In the genomic region with DNA sequence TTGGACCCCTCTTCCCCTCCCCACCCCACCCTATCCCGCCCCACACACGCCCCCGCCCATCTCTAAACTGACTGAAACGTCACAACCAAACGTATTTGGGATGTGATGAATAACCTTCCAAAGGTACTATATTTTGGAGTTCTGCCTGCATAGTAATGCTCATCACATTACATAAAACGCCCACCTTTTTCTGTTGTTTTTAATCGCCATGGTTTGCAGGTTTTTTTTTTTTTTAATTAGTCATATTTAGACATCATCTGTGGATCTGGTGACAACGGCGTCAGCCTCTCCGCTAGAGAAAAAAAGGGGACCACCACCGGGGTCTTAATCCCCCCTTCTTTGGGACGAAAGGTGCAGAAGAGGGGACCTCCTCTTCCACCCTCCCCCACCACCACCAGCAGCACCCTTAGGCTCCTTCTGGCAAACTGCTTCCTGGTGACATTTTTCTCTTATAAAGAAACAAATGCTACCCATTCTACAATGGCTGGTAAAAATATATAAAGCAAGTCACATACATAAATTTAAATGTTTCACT, we compare ENCODE assay signal across 8 mouse cellular contexts. TPM values are rescaled to one million over a fixed set of nuclear protein-coding genes. Genes with fewer than 3 reads are reported as not detected.
DNase-seq lines count a peak whose midpoint lies in the region; ATAC-seq and TF ChIP-seq lines count a peak whose summit lies in the region.

No protein-coding gene starts in this region.

- H3K9me3 ChIP-seq in heart, embryonic 15.5 days (replicated peaks), result no peaks in the 10 kb centered on the region
- H3K9me3 ChIP-seq in E14TG2a.4 (ENCODE audit: low read length), result no peaks in the 10 kb centered on the region
- H3K9me3 ChIP-seq in forebrain, embryonic 15.5 days, result no peaks in the 10 kb centered on the region
- no peaks in the 10 kb centered on the region for H3K9me3 ChIP-seq in liver, embryonic 16.5 days (replicated peaks; ENCODE audit: control insufficient read depth, low read length)

- 4% methylated on average over 12 of the region's 12 CpGs for WGBS in heart, embryonic 15.5 days
- under 1% methylated on average over 12 of the region's 12 CpGs for WGBS in forebrain, embryonic 15.5 days
- 6% methylated on average over 12 of the region's 12 CpGs for WGBS in liver, embryonic 16.5 days (ENCODE audit: insufficient replicate concordance)

- no peak overlapping the region for H3K27ac ChIP-seq in heart, embryonic 15.5 days
- peak overlapping the region; percentile 98 for H3K27ac ChIP-seq in forebrain, embryonic 15.5 days (replicated peaks)
- H3K27ac ChIP-seq in liver, embryonic 16.5 days (ENCODE audit: low read length), result no peak overlapping the region

- no peaks in the 10 kb centered on the region for H3K27me3 ChIP-seq in heart, embryonic 15.5 days
- H3K27me3 ChIP-seq in E14TG2a.4 (ENCODE audit: insufficient read depth, low read length), result no peaks in the 10 kb centered on the region
- H3K27me3 ChIP-seq in forebrain, embryonic 15.5 days, result no peaks in the 10 kb centered on the region
- no peaks in the 10 kb centered on the region for H3K27me3 ChIP-seq in liver, embryonic 16.5 days (ENCODE audit: control insufficient read depth, insufficient read depth, low read depth, low read length)

- TF ChIP-seq CTCF in E14TG2a.4 (conservative IDR thresholded peaks at IDR 0.05; ENCODE audit: low read length), result no peak

- ATAC-seq in heart, embryonic 15.5 days (replicated peaks; ENCODE audit: insufficient number of reproducible peaks, insufficient read depth, low FRiP score, low read depth), result no peak
- ATAC-seq in forebrain, embryonic 15.5 days (replicated peaks), result no peak
- ATAC-seq in liver, embryonic 16.5 days (ENCODE audit: low read depth), result no peak

- H3K4me1 ChIP-seq in heart, embryonic 15.5 days (replicated peaks), result peaks cover 23% of the 10 kb centered on the region
- H3K4me1 ChIP-seq in E14TG2a.4 (replicated peaks; ENCODE audit: low read depth, low read length), result peaks cover 57% of the 10 kb centered on the region
- H3K4me1 ChIP-seq in forebrain, embryonic 15.5 days, result peaks cover 21% of the 10 kb centered on the region
- peaks cover 28% of the 10 kb centered on the region for H3K4me1 ChIP-seq in liver, embryonic 16.5 days (ENCODE audit: control insufficient read depth, low read depth, low read length)

- peak overlapping the region; percentile 97 for H3K4me3 ChIP-seq in heart, embryonic 15.5 days
- 0 out of 2 replicates have a peak overlapping the region, but pooled peaks have one; percentile 93 for H3K4me3 ChIP-seq in E14TG2a.4 (replicated peaks; ENCODE audit: low read length)
- peak overlapping the region; percentile 88 for H3K4me3 ChIP-seq in forebrain, embryonic 15.5 days
- peak overlapping the region; percentile 90 for H3K4me3 ChIP-seq in liver, embryonic 16.5 days (ENCODE audit: low read depth, low read length)

- H3K4me2 ChIP-seq in heart, embryonic 15.5 days, result peak overlapping the region; percentile 94
- H3K4me2 ChIP-seq in forebrain, embryonic 15.5 days (replicated peaks), result peak overlapping the region; percentile 67
- peak overlapping the region; percentile 85 for H3K4me2 ChIP-seq in liver, embryonic 16.5 days (ENCODE audit: low read depth, low read length)

- peak overlapping the region; percentile 28 for H3K9ac ChIP-seq in heart, embryonic 15.5 days
- peak overlapping the region; percentile 90 for H3K9ac ChIP-seq in forebrain, embryonic 15.5 days (replicated peaks)
- H3K9ac ChIP-seq in liver, embryonic 16.5 days (ENCODE audit: low read depth, low read length), result no peak overlapping the region; the same call in 1 of the 2 replicates

- no peaks in the 10 kb centered on the region for H3K36me3 ChIP-seq in heart, embryonic 15.5 days
- peaks cover 14% of the 10 kb centered on the region for H3K36me3 ChIP-seq in E14TG2a.4 (ENCODE audit: insufficient read depth, low read length)
- H3K36me3 ChIP-seq in forebrain, embryonic 15.5 days, result no peaks in the 10 kb centered on the region
- H3K36me3 ChIP-seq in liver, embryonic 16.5 days (ENCODE audit: control insufficient read depth, insufficient read depth), result no peaks in the 10 kb centered on the region

- intact Hi-C loops in heart, postnatal 36 days (cut with DNase I), result no loop called here

- DNase-seq in heart, postnatal 36 days, result no peak
- DNase-seq in ovary, postnatal 36 days (ENCODE audit: low spot score), result no peak
- DNase-seq in spleen, postnatal 36 days (ENCODE audit: low spot score in 2 of 2), result no peak
- no peak for DNase-seq in lung, adult 18-20 months

RNA-seq across cellular contexts. Expression of gene Cdk2ap1, which starts 7.4 kb away (rescaled TPM):
- 87.9 and 109 TPM in 2 replicates for polyA plus RNA-seq in heart, embryonic 15.5 days (2015; fragmentation: Nextera tagmentation; extraction: Ambion mirVana)
- total RNA-seq in heart, postnatal 36 days (2021), result 100 to 1,000 TPM; 164 to 167 TPM
- polyA plus RNA-seq in forebrain, embryonic 15.5 days (2015; fragmentation: Nextera tagmentation; extraction: Ambion mirVana), result 85.6 and 193 TPM in 2 replicates
- 6.2 and 6.3 TPM in 2 replicates for polyA plus RNA-seq in liver, embryonic 16.5 days (2015; fragmentation: Nextera tagmentation; extraction: Ambion mirVana)

RNA-seq across cellular contexts. Expression of gene 2810006K23Rik, which starts 27.6 kb away (rescaled TPM):
- 17.4 and 19.0 TPM in 2 replicates for polyA plus RNA-seq in heart, embryonic 15.5 days (2015; fragmentation: Nextera tagmentation; extraction: Ambion mirVana)
- 10 to 100 TPM; 12.1 to 13.1 TPM for total RNA-seq in heart, postnatal 36 days (2021)
- 19.0 and 22.6 TPM in 2 replicates for polyA plus RNA-seq in forebrain, embryonic 15.5 days (2015; fragmentation: Nextera tagmentation; extraction: Ambion mirVana)
- 5.7 and 5.9 TPM in 2 replicates for polyA plus RNA-seq in liver, embryonic 16.5 days (2015; fragmentation: Nextera tagmentation; extraction: Ambion mirVana)

RNA-seq across cellular contexts. Expression of gene Mphosph9, which starts 27.7 kb away (rescaled TPM):
- polyA plus RNA-seq in heart, embryonic 15.5 days (2015; fragmentation: Nextera tagmentation; extraction: Ambion mirVana), result 10.2 TPM in 2 replicates
- total RNA-seq in heart, postnatal 36 days (2021), result 1 to 10 TPM; 5.4 to 5.8 TPM
- 16.4 and 17.6 TPM in 2 replicates for polyA plus RNA-seq in forebrain, embryonic 15.5 days (2015; fragmentation: Nextera tagmentation; extraction: Ambion mirVana)
- 4.1 and 4.2 TPM in 2 replicates for polyA plus RNA-seq in liver, embryonic 16.5 days (2015; fragmentation: Nextera tagmentation; extraction: Ambion mirVana)

Comparison
In these comparisons a context has a peak if more than half of its experiments do, and no peak if none do; other contexts are left out.
1. RNA of gene Cdk2ap1, which starts 7.4 kb away (polyA plus RNA-seq): 87.9 to 109 TPM in heart, embryonic 15.5 days and 85.6 to 193 TPM in forebrain, embryonic 15.5 days; 6.2 to 6.3 TPM in liver, embryonic 16.5 days; every median in the first group is over 10 times any median in the second.
2. Peak in every context shown above with its lines, with median percentiles within 50 percentile points of each other: H3K4me2 ChIP-seq and H3K4me3 ChIP-seq.